Mouse (Mus musculus): ENCODE results near the gene Spata25.

The Spata25 gene

GRCm38 (mm10) chr2:164783926-164784581, 44.3 kb downstream of the Spata25 start:
- DNase-seq (ENCODE audit: low spot score in 2 of 2), result no peak

GRCm38 (mm10) chr2:164781876-164782275, 46.5 kb downstream of the Spata25 start:
- DNase-seq (ENCODE audit: low spot score in 2 of 2), result no peak

DNA sequence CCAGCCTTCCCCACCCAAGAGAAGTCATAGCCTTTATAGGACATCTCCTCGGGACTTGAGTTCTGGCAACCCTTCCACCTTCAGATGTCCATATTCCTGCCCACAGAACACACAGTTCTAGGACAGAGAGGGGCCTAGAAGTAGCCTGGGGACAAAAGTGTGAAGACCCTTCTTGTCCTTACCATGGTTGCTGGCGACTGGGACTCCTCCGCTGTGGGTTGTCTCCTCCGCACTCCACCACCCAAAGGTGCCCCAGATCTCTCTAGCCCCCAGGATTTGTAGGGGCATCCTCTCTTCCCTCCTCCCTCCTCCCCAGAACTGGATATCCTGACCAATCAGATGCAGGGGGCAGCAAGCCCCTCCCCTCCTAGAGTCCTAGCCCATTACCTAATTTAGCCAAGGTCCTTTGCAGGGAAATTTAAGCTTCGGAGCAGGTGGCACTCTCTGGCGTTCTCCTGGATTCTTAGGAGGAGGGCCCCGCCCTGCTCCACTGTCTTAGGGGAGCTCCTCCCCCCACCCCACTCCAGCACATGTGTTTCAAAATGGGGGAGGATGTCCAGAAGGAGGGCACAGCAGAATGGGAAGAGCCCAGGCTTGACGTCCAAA, 48.8 kb downstream of the Spata25 start, which contains the start of gene Tnnc2:
TSS of gene Tnnc2 (minus strand) at position 487 of the 606 bp plus-strand sequence.
- no peak for DNase-seq (ENCODE audit: low spot score in 2 of 2)

DNA sequence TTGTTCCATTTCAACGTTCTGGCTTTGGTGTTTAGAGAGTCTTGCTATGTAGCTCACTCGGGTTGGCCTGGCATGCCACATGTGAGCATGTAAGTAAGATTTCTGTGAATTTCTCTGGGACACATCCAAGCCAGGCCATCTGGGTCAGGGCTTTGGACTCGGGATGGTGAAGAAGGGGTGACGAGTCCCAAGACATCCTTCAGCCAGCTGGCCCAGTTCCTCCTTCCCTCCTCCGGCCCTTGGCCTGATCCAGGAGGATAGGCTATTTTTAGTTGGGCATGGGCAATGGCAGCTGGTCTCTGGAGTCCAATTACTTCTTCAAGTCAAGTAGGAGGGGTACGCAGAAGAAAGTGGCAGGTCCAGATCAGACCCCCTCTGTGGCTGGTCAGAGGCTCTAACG, 49.5 kb downstream of the Spata25 start:
- DNase-seq (ENCODE audit: low spot score in 2 of 2), result no peak

DNA sequence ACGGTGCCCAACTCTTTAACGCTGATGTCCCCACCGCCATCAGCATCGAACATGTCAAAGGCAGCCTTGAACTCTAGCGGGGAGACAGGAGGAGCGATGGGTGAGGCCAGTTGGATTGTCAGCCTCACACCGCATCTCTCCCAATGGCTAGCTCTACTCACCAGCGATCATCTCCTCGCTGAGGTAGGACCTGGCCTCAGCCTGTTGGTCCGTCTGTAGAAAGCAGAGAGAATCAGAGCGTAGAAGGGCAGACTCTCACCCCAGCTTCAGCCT, 50.4 kb downstream of the Spata25 start:
- DNase-seq (ENCODE audit: low spot score in 2 of 2), result no peak

DNA sequence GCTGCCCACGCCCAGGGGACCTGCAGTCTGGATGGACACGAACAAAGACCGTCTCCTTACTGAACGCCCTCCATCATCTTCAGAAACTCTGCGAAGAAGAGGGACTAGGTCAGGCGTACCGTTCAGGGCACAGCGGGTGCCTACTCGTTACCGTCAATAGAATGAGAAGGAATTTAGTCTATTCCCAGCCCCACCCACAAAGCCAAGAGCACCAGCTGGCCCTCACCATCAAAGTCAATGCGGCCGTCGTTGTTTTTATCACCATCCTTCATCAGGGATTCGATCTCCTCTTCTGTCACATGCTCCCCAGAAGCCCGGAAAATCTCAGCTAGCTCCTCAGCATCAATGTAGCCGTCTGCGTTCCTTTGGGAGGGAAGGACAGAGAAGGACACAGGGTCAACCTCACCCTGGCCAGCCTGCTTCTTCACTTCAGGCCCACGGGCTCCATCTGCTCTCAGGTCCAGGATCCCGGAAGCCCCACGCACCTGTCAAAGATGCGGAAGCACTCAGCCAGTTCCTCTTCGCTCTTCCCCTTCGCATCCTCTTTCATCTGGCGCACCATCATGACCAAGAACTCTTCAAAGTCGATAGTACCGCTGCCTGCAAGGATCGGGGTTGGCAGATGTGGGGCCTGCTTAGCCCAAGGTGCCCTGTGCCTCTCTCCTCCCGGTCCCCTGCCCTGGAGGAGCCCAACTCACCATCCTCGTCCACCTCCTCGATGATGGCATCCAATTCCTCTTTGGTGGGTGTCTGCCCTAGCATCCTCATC, 50.9 kb downstream of the Spata25 start:
- DNase-seq (ENCODE audit: low spot score in 2 of 2), result no peak

DNA sequence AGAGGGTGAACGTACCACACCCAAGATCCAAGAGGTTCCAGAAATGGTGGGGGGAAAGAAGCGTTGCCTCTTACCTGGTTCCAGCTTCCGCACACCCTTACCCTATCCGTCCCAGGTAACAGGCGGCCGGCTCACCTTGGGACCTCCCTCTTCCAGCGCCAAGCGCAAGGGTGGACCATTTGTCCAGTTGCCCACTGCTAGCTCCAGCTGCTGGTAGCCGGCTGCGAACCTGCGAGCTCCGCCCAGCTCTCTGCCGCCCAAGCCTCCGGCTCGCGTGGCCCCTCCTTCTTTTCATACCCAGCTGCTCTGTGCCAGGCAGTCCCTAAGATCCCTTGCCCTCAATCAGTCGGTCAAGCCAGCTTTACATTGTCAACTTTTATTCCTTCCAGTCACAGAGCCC, 51.5 kb downstream of the Spata25 start:
- no peak for DNase-seq (ENCODE audit: low spot score in 2 of 2)
